Mouse (Mus musculus): ENCODE data around the gene Srcin1. TPM values are rescaled to one million over a fixed set of nuclear protein-coding genes. Genes with fewer than 3 reads are reported as not detected.

Gene Srcin1
- total RNA-seq, 2 experiments from 2014 or later = 1.1 to 1.4 TPM

DNA sequence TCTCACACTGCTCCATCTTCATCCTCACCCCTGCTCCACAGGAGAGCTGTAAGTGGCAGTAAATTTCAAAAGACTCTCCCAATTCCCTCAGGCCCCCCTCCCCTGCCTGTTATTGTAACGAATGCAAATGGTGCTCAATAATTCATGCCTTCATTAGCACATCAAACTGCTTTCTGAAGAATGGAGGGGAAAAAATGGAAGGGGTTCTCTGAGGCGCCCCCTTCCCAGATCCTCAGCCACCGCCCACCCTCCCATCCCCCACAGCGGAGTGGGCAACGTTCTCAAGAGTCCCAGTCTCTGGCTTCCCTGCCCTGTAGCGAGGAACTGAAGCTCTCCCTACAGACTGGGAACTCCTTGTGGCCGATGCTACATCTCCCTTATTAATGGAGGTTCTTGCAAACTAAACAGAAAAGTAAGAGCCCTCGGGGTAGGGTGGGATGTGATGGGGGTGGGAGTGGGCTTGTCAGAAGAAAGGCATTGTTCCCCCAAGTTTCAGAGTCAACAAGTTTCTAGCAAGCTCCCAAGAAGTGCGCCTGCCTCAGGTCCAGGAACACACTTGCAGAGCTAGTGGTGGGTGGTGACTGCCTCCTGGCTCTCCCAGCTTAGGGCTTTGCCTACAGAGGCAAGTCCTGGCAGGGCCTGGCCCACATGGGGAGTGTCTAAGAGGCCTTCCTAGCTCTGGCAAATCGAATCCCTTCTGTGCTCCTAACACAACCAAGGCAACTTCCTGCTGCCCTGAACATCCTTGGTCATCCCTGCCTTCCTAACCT, 3.3 kb upstream of the Srcin1 start:
- no peak for DNase-seq

- no peak for DNase-seq
Measured at GRCm38 (mm10) chr11:97578286-97578685, 2.3 kb upstream of the Srcin1 start.

GRCm38 (mm10) chr11:97575638-97576037, 348 bp downstream of the Srcin1 start:
- peak; percentile 83 for DNase-seq

GRCm38 (mm10) chr11:97575075-97575474, 911 bp downstream of the Srcin1 start:
- peak; percentile 53 for DNase-seq

DNA sequence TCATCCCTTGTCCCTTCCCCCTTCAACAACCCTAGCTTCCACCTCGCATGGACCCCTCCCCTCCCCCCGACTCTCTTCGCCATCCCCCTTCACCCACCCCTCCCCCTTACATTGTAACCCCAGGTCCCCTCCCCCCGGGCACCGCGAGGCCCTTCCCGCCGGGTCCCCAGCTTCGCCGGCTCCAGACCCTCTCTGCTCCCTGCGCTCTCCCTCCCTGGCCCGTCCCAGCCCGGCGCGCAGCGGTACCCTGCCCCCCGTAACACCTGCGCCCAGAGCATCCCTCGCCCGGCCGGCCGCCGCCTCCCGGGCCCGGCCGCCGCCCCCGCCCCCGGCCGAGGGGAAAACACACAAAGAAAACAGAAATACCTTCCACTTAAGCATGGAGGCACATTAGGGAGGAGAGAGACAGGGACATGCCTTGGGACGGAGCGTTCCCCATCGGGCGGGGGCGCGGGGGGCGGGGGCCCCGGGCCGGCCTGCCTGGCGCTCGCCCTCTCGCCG, 1.4 kb downstream of the Srcin1 start:
- DNase-seq = no peak

- DNase-seq = no peak
Measured at GRCm38 (mm10) chr11:97573891-97574550, 2.0 kb downstream of the Srcin1 start.

- DNase-seq = peak; percentile 6
Measured at GRCm38 (mm10) chr11:97572895-97573480, 3.0 kb downstream of the Srcin1 start.

- no peak for DNase-seq
Measured at GRCm38 (mm10) chr11:97572089-97572345, 4.0 kb downstream of the Srcin1 start.

DNA sequence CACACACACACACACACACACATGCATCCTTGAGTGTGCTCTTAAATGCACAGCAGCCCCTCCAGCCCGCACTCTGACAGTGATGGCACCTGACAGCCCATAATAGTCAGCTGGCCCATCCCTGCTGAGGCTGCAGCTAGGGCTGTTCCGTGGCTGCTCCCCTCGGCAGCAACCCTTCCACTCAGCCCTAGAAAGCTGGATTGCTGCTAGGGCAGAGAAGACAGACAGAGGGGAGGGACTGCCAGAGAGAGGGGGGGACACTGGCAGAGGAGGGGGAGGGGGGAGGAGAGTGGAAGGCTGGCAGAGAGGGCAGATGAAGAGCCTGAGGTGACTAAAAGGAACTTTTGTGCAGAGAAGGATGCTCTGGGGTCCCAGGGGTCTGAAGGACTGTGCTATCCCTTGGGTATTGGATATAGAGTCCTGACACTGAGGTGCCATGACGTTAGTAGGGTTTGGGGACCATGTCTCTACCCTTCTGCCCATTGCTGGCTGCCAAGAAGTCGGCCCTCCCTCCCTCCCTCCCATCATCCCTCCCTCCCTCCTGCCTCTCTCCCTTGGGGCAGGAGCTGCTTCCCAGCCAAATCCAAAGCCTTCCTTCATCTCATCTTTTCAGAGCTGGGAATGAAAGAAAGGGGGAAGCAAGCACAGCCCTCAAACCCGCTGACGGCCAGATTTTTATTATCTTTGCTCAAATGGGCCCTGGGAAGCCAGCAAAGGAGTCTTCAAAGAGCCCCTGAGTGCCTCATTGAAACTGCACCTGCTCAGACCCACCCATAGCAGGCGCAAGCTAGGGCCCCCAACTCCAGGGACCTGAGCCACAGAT, 4.5 kb downstream of the Srcin1 start:
- no peak for DNase-seq

DNA sequence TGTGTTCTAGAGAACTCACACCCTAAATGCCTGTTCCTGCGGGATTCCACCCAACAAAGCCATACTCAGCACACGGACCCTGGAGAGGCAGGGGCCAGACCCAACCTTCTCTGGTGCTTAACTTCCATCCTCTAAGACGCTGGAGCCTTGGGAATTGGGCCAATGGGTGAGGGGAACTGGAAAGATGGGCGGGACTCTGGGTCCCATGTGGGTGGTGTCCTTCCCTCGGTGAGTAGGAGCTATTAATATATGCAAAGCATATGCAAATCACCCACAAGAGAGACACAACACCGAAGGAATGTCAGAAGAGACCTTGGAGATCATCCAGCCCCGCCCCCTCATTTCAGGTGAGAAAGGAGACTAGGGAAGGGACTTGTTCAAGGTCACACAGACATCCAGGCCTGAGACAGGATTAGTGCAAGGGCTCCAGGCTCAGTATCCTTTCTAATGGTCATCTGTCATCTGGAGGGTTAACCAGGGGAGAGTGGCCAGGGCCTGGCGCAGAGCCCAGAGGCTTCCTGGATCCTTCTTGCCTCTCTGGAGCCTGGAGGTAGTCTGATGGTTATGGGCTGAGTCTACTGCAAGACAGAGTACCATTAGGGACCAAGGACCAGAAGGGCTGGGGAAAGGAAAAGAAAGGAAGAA, 5.4 kb downstream of the Srcin1 start:
- DNase-seq = peak; percentile 48

DNA sequence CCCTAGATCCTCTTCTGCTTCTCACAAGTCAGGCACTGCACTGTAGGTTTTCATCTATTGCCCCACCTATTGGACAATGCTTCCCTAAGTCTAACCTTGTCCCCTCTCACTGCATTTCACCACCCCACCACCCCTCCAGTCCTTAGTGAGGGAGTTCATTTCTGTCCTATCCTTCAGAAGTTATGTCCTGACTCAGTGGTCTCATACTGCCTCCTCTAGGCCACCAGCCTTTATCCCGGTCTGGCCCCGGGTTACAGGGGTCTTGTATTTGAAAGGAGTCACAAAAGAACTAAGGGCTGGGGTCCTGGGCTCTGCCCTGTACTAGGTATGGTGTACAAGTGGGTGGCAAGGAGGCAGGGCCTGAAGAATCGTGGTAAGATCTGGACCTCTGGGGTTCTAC, 6.2 kb downstream of the Srcin1 start:
- DNase-seq = no peak

DNA sequence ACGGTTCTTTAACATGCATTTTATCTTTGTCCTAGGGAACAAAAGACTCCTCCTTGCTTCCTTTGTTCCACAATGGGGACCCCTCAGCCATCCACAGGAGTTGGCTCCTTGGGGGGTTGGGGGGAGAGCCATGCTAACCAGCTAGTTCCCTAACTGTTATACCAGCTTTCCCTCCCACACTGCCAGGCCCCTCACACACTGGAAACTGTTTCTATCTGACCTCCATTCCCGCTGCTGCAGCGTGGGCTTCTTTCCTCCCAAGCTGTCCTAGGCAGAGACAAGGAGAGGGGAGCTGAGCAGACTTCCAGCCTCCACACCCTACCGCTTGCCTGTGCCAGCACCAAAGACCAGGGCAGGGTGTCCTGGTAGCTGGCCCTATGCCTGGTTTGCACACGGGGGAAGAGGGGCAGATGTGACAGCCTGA, 6.7 kb downstream of the Srcin1 start:
- DNase-seq = no peak

GRCm38 (mm10) chr11:97568729-97569128, 7.3 kb downstream of the Srcin1 start:
- DNase-seq = peak; percentile 82

DNA sequence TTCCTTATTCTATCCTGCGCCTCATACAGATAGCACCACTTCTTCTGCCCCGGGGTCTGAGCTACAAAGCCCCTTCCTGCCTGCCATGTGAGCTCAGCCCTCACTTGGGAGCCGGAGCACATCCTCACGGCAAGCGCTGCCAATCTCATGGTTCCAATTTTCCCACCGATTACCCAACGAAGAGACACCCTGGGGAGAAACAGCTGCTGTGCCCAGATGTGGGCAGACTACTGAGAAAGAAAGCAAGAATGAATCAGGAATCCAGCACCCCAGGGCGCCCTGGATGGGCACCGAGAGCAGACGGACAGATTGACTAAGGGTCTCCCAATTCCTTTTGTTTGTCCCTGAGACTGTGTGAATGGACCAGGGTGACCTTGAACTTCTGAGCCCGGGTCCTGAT, 8.5 kb downstream of the Srcin1 start:
- DNase-seq = no peak

DNA sequence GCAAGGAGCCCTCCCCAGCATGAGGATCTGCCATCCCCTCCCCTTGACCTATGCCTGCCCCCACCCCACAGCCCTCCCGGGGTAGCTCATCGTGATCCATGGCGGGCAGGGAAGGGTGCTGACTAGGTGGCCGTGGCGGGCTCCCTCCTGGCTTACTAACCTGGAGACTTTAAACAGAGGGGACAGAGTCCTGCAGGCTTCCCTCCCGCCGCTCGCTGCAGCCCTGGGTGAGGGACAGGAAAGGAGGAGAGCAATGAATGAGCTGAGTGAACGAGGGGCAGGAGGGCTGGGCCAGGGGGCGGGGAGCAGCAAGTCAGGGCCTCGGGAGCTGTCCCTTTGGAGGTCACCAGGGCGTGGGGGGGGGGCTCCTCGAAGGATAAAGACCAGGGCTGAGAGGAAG, 9.4 kb downstream of the Srcin1 start:
- no peak for DNase-seq

DNA sequence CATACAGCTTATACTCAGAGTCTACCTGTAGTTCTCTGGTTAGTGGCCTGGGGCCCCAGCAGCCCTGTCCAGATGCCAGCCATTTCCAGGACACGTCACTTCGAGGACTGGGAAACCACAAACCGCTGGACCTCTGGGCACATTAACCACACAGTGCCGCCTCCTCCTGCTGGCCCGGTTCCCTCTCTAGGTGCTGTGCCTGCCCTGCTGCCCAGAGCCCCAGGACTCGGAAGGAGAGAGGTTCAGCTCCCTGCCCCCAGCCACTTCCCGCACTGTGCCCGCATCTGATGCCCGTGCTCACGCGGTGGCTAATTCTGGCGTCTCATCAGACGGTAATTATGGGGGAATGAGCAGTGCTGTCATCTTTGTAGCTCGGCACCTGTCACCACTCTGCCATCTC, 12.3 kb downstream of the Srcin1 start:
- no peak for DNase-seq

GRCm38 (mm10) chr11:97562536-97562935, 13.4 kb downstream of the Srcin1 start:
- no peak for DNase-seq

DNA sequence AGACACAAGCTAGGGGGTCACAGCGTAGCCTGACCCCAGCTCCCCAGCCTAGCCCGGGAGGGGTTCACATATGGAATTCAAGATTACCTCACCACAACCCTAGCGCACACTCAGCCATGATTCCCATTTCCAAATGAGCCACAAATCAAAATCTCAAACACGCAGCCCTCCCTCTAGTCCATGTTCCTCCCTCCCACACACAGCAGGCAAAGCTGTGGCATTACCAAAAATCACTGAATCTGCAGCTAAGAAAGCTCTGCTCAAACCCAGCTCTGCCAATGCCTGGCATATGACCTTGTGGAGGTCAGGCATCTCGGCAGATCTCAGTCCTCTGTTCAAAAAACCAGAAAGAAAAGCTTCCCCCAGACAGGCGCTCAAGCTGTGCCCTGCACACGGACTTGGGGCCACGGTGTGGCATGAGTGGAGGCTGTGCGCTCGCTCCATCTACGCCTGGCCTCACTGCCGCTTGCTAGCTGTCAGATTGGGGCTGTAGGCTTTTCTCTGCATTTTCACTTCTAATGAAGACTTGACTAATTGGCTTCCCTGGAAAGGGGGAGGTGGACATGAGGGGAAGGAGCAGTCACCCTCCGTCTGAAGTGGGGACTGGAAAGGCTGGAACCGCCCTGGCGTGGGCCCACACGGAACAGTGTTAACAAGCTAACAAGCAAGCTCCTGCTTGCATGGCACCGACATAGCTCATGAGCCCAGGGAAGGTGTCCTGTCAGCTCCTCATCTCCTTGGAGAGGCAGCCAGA, 15.6 kb downstream of the Srcin1 start:
- no peak for DNase-seq

- no peak for DNase-seq
Measured at GRCm38 (mm10) chr11:97559549-97559948, 16.4 kb downstream of the Srcin1 start.

GRCm38 (mm10) chr11:97557885-97558284, 18.1 kb downstream of the Srcin1 start:
- no peak for DNase-seq
